23 mouse cellular contexts compared by ENCODE assay signal in the genomic region with DNA sequence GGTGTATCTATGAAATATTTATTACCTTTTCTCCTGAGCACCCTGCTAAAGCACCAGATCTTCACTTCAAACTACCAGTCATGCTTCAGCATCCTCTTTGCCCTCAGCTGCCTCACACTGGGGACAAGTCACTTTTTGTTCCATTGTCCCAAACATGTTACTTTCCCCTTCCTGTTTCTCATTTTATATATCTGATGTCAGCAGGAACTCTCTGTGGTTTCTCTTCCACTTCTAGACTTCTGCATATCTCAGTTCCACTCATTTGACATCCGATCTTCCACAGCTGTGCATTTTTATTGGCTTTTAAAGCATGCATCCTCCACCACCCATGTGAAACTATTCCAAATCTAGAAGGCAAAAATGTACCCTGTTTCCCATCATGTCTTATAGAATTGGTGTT.
A peak's percentile ranks its signal among the peaks of the same experiment; 100 is the strongest.
DNase-seq lines count a peak whose midpoint lies in the region; ATAC-seq lines count a peak whose summit lies in the region.
"Had no signal": no experiment of that assay in that cellular context is flagged by ENCODE, and none has a peak within 500 bp of the region (broad histone marks: within the 10 kb centered on the region; RNA-seq: fewer than 3 reads in every experiment).

No protein-coding gene starts in this region.

- intact Hi-C loops in heart, postnatal 25 days (cut with DNase I), result no loop called here
- intact Hi-C loops in gastrocnemius, postnatal 14 days (cut with DNase I; ENCODE audit: low total_unique reads), result no loop called here

- 88% methylated on average over 1 of the region's 1 CpGs for WGBS in hindbrain, embryonic 14.5 days

- no peaks in the 10 kb centered on the region for H3K4me1 ChIP-seq in hindbrain, embryonic 14.5 days (replicated peaks; ENCODE audit: control insufficient read depth, insufficient read depth, low read length)
- H3K4me1 ChIP-seq: forebrain, embryonic 10.5 days; heart, embryonic 10.5 days; midbrain, embryonic 10.5 days had no signal

- H3K4me3 ChIP-seq in hindbrain, embryonic 14.5 days (replicated peaks; ENCODE audit: low read length), result no peak overlapping the region
- H3K4me3 ChIP-seq: forebrain, embryonic 10.5 days; heart, embryonic 10.5 days; midbrain, embryonic 10.5 days; myocyte had no signal

- H3K36me3 ChIP-seq in hindbrain, embryonic 14.5 days (replicated peaks; ENCODE audit: control insufficient read depth, insufficient read depth), result no peaks in the 10 kb centered on the region
- H3K36me3 ChIP-seq: forebrain, embryonic 10.5 days; heart, embryonic 10.5 days; midbrain, embryonic 10.5 days had no signal

- ATAC-seq in megakaryocyte, adult 5-6 weeks (ENCODE audit: poor library complexity, severe bottlenecking), result peak; percentile 62
- ATAC-seq in hindbrain, embryonic 14.5 days (ENCODE audit: low FRiP score), result no peak
- ATAC-seq: activated CD4-positive, CD25-positive, alpha-beta regulatory T cell, adult 4 months; forebrain, embryonic 16.5 days; intestine, postnatal 0 days; midbrain, embryonic 16.5 days had no signal

- no peak overlapping the region for H3K9ac ChIP-seq in hindbrain, embryonic 14.5 days
- H3K9ac ChIP-seq: liver, embryonic 14.5 days had no signal

- H3K27me3 ChIP-seq in hindbrain, embryonic 14.5 days (ENCODE audit: control insufficient read depth, insufficient read depth, low read length), result no peaks in the 10 kb centered on the region

- no peak overlapping the region for H3K4me2 ChIP-seq in hindbrain, embryonic 14.5 days (replicated peaks)

- H3K9me3 ChIP-seq in hindbrain, embryonic 14.5 days (ENCODE audit: control insufficient read depth, low read length), result no peaks in the 10 kb centered on the region
- H3K9me3 ChIP-seq: forebrain, embryonic 10.5 days; heart, embryonic 10.5 days; midbrain, embryonic 10.5 days had no signal

- DNase-seq in heart, adult 9 months (ENCODE audit: low spot score in 2 of 2), result peak; percentile 3 to 41
- no peak for DNase-seq in heart, postnatal 25 days (ENCODE audit: low spot score)
- DNase-seq in layer of hippocampus, adult 9-11 months, result peak; percentile 6
- no peak for DNase-seq in layer of hippocampus, adult 8-10 months (ENCODE audit: low spot score in 2 of 2)
- peak; percentile 8 for DNase-seq in c-Kit-positive CD71-negative TER-119-negative erythroid progenitor cells, embryonic 14.5 days (ENCODE audit: low read depth)
- no peak for DNase-seq in hindbrain, embryonic 14.5 days (ENCODE audit: low spot score)
- DNase-seq in gastrocnemius, postnatal 14 days, result no peak
- DNase-seq: adrenal gland, adult 8-10 months; cerebellum, adult 9-10 months; gastrocnemius, postnatal 25 days; lung, postnatal 4 days; thymus, adult 18-20 months; thymus, postnatal 4 days had no signal

- H3K27ac ChIP-seq in hindbrain, embryonic 14.5 days, result no peak overlapping the region
- H3K27ac ChIP-seq: forebrain, embryonic 10.5 days; heart, embryonic 10.5 days; liver, embryonic 14.5 days; midbrain, embryonic 10.5 days had no signal

Comparison
In these comparisons a context has a peak if more than half of its experiments do, and no peak if none do; other contexts are left out.
1. DNase-seq: peak in heart, adult 9 months (2 of 2), layer of hippocampus, adult 9-11 months (single experiment) and c-Kit-positive CD71-negative TER-119-negative erythroid progenitor cells, embryonic 14.5 days (single experiment); none in heart, postnatal 25 days (single experiment), layer of hippocampus, adult 8-10 months (0 of 2), hindbrain, embryonic 14.5 days (single experiment) and gastrocnemius, postnatal 14 days (single experiment).